Mouse (Mus musculus) neutrophil, adult 5-6 weeks (primary cell): ENCODE data around the gene Gm20479. TPM values are rescaled to one million over a fixed set of nuclear protein-coding genes. Genes with fewer than 3 reads are reported as not detected.

Source experiments
- total RNA-seq: library from RNA; stranded (forward); fragments of 200-1000 nt; gene quantifications from 2 replicates; pipeline ENCODE4 v1.2.3, GENCODE M21; 2017

Gm20479 gene
- total RNA-seq, 1 experiment from 2014 or later = not detected

Other genes with a start within 250 kb of the Gm20479 start
- not detected in 2 replicates for gene Cyp2f2, start 237.5 kb downstream of the Gm20479 start, total RNA-seq
- not detected in 2 replicates for gene Cyp2t4, start 203.7 kb downstream of the Gm20479 start, total RNA-seq
- gene Egln2, start 190.6 kb downstream of the Gm20479 start, total RNA-seq = 70.5 and 73.3 TPM in 2 replicates
- gene Rab4b, start 178.5 kb downstream of the Gm20479 start, total RNA-seq = 66.0 and 67.0 TPM in 2 replicates
- not detected in 2 replicates for gene Gm21983, start 176.3 kb downstream of the Gm20479 start, total RNA-seq
- 1.4 TPM in 1 of 2 replicates, not detected in the other for gene Mia, start 176.3 kb downstream of the Gm20479 start, total RNA-seq
- 2.9 and 6.8 TPM in 2 replicates for gene BC024978, start 161.6 kb downstream of the Gm20479 start, total RNA-seq
- gene Snrpa, start 161.1 kb downstream of the Gm20479 start, total RNA-seq = 20.4 and 25.8 TPM in 2 replicates
- 12.0 and 13.1 TPM in 2 replicates for gene Itpkc, start 128.8 kb downstream of the Gm20479 start, total RNA-seq
- gene Coq8b, start 124.4 kb downstream of the Gm20479 start, total RNA-seq = 29.5 and 32.5 TPM in 2 replicates
- gene Numbl, start 99.0 kb downstream of the Gm20479 start, total RNA-seq = 0.86 and 2.7 TPM in 2 replicates
- gene Ltbp4, start 19.7 kb downstream of the Gm20479 start, total RNA-seq = 0.12 TPM in 1 of 2 replicates, not detected in the other
- gene Shkbp1, start 1.4 kb downstream of the Gm20479 start, total RNA-seq = 56.8 and 69.9 TPM in 2 replicates
- 0.37 TPM in 1 of 2 replicates, not detected in the other for gene Sptbn4, start 90.3 kb upstream of the Gm20479 start, total RNA-seq
- 31.7 and 32.1 TPM in 2 replicates for gene Blvrb, start 90.6 kb upstream of the Gm20479 start, total RNA-seq
- gene Sertad3, start 116.3 kb upstream of the Gm20479 start, total RNA-seq = 32.0 and 39.3 TPM in 2 replicates
- 32.6 and 38.4 TPM in 2 replicates for gene Sertad1, start 129.5 kb upstream of the Gm20479 start, total RNA-seq
- 0.35 and 0.61 TPM in 2 replicates for gene Prx, start 141.9 kb upstream of the Gm20479 start, total RNA-seq
- not detected in 2 replicates for gene Hipk4, start 165.8 kb upstream of the Gm20479 start, total RNA-seq
- 20.7 and 24.3 TPM in 2 replicates for gene Pld3, start 195.8 kb upstream of the Gm20479 start, total RNA-seq
- gene 2310022A10Rik, start 195.8 kb upstream of the Gm20479 start, total RNA-seq = 7.0 and 8.7 TPM in 2 replicates
- gene Akt2, start 234.1 kb upstream of the Gm20479 start, total RNA-seq = 175 and 194 TPM in 2 replicates